Mouse (Mus musculus) cerebellum, adult (tissue): ENCODE data around the gene Arl13b.

Source experiments
- ATAC-seq: cut with Nextera tagmentation; 2 replicates; pipeline ENCODE4 v1.9.2; 2017; ENCODE audit warnings: mild to moderate bottlenecking, moderate library complexity, mixed read lengths; ENCODE audit not compliant: insufficient number of reproducible peaks, low FRiP score, low TSS enrichment

Arl13b gene

DNA sequence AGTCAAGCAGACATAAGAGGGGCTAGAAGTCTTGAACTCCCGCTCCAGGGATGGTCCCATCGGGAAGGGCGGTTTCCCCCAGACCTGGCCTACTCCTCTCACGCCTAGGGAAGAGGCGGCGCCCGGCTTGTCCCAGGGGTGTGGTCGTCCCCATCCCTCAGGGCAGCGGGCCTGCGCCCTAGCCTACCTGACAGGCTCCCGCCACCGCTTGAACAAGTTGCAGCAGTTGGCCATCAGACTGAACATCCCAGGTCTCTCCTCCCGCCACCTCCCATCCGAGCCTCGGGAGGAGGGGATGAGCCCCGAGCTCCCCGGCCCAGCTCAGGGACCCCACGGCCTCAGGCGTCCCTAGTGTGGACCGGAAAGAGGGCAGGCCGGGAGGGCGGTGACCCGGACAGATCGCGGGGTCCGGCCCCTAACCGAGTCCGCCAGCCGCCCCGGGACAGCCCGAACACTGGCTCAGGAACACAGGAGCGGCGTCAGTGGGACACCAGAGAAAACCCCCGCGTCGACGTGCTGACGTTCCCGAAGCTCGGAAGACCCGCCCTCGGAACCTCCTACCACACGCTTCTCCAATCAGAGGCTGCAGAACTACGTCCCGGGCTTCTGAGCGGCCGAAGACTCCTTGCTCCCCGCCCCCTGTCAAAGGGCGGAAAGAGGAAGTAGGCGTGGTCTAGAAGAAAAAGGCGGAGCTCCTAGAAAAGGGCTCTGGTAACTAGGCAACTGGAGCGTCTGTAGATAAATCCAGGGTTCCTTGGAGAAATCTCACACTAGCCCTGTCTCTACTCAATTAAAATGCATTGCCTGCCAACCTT lies at the start of gene Arl13b:
Gene Arl13b, minus strand, starts transcription at position 543 of the 815 bp plus-strand sequence.
- peak; percentile 99 for ATAC-seq

DNA sequence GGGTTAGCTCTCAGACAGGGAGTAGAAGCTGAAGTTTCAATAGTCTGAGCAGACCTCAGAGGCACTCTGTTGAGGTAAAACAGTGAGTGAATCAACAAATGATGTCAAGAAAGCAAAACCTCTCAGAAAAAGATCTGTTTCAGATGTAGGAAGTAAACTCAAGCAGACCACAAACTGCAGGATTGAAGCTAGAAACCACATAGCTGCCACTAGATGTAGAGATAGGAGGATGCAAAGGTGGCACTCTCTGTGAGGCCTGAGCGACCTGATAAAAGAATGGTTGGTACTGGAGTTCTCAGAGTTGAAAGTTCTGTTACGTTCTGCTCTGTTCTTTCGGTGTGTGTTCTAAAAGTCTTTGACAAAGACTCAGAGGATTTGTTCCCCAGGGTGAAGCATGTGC lies 49.0 kb upstream of the Arl13b start:
- ATAC-seq: no peak

DNA sequence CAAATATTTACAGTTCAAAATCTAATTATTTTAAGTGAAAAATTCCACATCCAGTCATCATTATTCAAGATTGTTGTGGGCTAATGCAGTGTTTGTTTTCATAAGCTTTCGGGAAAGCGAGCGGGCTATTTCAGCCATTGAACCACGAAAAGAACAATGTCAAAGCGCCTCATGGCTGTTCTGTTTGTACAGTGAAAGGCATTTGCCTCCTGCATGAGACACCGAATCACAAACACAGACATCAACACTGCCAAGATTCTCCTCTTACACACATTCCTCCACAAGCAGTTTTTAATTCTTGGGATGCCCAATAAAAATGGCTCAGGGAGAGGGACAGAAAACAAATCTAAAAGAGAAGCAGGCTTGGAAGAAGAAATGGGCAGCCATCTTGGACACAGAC lies 27.2 kb upstream of the Arl13b start:
- ATAC-seq: no peak

DNA sequence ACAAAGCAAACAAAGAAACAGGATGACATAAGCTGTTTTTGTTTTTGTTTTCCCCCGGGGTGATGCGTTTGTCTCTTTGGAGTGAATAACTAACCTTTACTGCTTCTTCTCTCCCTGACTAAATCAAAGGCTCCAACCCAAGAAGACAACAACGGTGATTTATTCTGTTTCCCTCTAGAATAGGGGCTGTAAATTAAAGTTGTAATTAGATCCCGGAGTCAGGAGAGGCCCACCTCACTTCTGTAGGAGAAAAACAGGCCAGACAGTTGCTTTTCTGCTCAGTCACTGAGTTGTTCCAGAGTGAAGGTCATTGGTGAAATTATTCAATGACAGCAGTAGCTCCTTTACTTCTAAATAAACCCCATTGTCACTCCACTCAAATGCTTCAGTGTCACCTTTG lies 26.3 kb upstream of the Arl13b start:
- no peak for ATAC-seq

DNA sequence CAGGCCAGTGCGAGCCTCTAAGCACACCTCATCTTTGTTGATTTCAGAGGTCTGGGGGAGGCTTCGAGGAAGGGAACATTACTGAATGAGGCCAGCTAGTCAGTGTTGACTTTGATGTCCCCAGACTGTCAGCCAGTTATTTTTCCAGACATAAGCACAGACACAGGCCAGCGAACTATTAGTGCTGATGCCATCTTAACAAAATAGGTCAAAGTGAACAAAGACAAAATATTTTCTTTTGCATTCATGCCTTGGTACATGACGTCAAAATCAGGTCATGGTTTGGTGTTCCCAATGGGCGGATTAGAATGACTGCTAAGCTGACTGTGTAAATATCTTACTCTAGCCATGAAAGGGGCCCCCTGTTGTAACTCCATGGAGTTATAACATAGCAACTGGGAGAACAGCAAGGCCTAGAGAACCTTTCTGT lies 25.9 kb upstream of the Arl13b start:
- ATAC-seq: no peak

DNA sequence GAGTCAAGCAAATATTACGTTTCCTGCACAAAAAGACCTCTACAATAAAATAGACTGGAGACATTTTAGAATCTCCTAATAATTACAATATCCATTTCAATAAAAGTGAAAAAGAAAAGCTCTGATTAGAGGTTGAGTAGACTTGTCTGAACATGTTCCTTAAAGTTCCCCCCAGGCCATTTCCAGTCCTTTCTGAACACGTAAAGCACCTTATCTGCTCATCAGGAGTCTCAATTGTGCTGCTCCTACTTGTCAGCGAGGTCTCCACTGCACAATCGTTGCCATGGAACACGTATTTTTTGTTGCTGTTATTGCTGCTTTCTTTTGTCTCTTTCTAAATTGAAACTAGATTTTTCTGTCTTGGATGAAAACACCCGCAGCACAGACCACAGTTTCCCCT lies 14.6 kb upstream of the Arl13b start:
- no peak for ATAC-seq

DNA sequence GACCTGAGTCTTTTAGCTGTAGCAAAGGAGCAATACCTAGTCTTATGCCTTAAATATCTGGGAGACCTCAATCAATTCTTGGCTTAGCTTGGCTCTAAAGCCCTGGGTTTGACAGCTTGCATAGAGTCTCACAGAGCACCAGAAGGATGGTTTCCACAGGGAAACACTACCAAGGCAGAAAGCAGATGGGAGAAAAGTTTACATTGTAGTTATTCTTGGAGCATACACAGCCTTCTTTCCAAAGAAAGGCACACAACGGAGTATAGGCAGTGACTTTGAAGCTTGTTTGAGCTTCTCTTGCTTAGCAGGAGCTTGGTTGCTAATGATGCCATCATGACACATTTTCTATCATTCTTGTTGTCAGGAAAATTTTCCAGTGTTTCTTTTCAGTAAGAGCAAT lies 13.3 kb upstream of the Arl13b start:
- ATAC-seq: no peak

DNA sequence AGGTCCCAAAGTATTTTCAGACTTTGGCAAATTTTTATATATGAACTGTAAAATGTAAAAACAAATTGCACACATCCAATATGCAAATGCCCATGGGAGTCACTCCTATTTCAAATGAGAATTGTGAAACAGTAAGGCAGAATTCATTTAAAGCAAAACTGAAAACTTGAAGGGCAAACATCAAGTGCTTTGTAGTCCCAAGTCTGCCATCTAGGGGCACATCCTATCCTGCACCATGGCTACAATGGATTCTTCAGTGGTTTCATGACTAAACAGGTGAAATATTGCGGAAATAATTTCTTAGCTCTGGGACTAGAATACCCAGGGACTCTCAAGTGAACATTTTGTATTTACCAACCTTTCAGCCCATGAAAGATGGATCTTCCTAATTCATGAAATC lies 11.2 kb upstream of the Arl13b start:
- no peak for ATAC-seq

DNA sequence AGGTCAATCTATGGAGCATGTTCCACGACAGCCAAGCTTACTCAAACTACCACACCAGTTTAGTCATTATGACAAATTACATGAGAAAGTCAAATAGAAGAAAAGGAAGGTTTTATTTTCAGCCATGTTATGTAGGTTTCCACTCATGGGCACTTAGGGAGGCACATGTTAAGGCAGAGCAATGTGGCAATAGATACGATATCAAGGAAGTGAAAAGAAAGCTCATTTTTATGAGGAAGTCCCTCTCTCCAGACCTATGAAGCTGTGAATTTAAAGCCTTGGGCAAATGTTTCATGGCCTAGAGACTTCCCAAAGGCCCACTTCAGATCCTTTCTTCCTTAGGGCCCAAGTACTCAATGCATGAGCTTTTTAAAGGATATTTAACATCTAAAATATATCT lies 10.7 kb upstream of the Arl13b start:
- ATAC-seq: no peak

DNA sequence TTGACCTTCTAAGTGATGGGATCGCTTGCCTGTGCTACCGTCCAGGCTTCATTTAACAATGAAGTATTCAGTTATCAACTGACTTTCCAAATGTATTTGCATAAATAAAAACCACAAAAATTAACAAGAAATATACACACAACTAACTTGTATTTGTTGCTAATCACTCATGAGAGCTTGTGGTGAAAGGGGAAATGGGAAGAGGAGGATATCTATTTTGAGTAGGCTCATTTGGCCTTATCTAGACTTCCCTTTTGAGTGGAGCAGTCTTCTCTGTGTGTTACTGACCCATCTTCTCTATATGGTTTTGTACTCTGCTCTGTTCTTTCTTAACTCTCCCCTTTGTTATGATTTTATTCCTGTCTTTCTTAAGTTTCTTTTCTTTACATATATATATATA lies 9.4 kb upstream of the Arl13b start:
- no peak for ATAC-seq

DNA sequence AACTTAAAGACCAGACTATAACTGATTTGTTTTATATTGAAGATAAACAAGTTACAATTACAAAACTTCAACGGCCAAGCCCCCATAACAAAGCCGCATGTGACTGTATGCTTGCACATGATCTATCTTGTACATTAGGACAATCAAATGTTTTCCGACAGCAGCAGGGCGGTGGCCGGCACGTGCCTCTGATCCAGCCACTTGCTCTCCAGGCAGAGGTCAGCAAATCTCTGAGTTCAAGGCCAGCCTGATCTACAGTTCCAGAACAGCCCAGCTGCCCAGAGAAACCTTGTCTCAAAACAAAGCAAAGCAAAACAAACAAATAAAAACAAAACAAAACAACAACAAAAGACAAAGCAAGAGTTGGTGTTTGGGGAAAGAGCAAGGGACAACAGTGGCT lies 8.5 kb upstream of the Arl13b start:
- no peak for ATAC-seq

DNA sequence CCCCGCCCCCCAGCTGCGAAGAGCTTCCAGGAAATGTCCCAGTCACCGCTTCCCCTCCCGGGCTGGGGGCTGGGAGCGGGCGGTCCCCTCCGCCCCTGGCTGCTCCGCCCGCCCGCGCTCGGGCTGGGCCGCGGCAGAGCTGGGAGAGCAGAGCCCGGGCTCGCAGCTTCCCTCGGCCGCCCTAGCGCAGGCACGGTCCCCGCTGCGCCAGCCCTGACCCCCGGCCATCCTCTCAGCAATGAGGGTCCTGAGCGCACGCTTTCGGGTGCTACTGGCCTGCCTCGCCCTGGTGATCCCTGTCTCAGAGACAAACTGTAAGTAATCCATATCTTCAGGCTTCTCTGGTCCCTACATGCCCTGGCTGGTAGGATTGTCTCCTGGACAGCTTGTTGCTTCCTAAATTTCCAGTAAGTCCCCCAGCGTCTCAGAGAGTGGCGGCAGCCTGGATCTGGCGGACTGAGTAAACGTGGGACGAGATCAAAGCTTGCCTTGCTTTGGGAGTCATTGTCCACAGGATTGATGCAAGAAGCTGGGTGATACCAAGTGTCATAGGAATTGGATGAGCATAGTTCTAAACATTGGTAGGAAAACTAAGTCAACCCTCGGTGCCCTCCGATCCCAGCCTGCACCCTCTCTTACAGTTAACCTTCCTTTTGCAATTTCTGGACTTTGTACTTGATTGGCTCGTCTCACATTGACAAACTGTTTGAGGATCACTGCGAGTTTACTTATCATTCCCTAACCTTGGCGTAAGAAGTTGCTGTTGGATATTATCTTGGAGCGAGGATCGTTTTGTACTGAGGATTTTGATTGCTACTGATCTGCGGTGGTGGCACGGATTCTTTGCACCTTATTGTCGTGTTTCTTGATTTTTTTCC lies 7.6 kb upstream of the Arl13b start, which contains the start of gene Pros1:
Gene Pros1, plus strand, starts transcription at position 117 of the 878 bp plus-strand sequence.
- peak; percentile 80 for ATAC-seq

DNA sequence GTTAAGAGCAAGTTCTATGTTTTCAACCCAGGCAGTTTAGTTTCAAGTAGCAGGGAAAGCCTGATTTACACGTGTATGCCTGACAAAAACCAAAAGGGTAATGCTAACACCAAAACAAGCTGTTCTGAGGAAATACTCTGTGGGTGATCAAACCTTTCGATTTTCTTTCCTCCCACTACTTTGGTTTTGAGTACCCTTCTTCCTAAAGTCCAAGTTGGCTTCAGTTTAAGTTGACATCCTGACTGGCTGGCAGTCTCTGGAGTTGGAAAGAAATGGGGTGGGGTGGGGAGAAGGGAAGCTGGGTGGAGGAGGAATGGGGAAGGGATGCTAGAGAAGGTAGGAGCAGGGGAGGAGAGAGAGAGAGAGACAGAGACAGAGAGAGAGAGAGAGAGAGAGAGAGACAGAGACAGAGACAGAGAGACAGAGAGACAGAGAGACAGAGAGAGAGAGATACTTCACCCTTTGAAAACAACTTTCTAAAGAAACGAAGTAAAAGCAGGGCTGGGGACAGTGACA lies 6.8 kb upstream of the Arl13b start:
- no peak for ATAC-seq

DNA sequence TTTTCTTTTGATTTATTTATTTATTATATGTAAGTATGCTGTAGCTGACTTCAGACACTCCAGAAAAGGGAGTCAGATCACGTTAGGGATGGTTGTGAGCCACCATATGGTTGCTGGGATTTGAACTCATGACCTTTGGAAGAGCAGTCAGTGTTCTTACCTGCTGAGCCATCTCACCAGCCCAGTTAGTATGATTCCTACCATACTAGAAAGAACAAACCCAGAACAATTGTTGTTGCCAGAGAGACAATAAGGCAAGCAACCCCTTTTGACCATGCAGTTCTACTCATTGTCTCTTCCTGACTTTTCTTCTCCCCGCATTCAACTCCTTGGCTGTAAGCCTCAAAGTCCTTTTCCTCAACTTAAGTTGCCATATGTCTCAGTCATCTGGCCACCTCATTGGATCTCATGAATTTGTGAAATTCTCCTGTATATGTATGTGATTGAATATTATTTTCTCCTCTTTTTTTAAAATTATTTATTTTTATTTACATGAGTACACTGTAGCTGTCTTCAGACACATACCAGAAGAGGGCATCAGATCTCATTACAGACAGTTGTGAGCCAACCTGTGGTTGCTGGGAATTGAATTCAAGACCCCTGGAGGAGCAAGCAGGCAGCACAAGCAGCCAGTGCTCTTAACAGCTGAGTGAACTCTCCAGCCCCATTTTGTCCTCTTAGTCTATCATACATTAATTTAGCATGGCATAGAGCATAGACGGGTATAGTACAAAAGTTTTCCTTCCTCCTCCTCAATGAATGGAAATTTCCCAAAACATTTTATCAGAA lies 5.8 kb upstream of the Arl13b start:
- no peak for ATAC-seq

DNA sequence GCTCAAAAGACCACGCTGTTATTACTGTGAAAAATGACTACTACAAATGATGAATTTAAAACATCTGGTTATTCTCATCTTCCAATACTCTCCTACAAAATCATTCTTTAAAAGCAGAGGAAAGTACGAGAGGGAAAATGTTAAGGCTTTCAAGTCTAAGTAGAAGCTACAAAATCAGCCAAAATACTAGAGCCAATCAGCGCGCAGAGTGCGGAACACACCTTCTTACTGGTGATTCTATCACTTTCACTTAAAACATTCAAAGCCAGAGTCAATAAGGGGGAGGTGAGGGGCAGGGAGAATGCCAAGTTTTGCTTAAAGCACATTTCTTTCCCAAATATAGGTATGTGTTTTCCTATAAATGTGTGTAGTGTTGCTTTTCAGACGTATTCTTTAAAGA lies 1.5 kb downstream of the Arl13b start:
- ATAC-seq: no peak

DNA sequence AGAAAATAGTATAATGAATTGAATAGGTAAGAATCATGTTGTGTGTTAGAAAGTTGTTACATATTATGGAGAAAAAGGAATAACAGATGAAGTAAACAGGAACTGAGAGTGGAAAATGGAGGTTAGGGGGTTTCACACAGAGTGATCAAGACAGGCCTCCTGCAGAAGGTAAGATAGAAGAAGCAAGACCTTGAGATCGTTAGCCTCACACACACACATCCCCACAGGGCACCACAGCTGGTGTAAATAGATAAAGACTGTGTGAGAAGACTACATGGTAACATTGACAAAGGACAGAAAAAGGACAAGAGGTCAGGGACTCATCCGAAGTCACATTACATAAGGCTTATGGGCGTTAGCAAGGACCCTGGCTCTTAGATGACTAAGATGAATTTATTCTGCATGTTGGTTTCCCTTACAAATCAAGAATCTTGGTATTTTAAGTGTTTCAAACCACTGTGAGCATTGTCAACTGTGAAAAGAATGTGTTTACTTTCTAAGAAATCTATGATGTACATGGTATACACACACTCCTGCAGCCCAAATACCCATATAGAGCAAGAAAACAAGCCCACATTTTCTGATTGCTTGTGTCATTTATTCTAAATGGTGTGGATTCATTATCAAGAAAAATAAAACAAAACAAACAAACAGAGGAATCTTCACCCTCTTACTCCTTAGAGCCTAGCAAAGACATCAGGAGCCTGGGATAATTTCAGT lies 12.7 kb downstream of the Arl13b start:
- ATAC-seq: no peak

DNA sequence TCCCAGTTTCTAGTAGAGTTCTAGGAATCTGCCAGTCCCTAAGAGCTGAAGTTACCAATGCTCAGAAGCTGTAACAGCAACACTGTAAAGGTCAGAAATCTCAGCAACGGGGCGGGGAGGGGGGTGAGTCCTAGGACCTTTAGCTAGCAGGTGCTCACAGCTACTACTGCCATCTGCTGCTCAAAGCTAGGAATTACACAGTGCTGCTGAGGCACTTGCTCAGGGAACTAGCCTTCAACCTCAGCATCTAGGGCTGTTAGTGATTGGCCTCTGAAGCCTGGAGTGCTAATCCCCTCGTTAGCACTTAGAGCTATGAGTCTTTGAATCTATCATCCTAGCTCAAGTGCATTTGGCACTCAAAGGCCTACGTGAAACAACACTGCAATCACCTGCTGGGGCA lies 14.4 kb downstream of the Arl13b start:
- peak; percentile 73 for ATAC-seq

DNA sequence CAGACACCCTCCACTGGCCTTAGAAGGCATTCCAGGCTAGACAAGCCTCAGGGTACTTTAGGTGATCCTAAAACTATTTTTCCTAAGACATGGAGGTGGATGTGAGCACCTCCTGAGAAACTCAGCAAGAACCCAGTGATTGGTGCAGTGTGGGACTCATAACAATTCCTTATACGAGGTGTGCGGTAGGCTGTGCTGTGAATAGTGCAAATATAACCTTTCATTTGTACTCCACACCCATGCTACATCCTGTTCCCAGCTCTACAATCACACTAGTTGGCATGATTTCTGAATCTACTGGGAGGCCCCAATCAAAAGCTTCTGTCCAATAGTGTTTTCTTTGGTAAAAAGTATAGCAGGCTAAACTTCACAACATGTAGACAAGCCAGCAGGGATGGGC lies 14.8 kb downstream of the Arl13b start:
- no peak; the same call in 1 of the 2 replicates for ATAC-seq

DNA sequence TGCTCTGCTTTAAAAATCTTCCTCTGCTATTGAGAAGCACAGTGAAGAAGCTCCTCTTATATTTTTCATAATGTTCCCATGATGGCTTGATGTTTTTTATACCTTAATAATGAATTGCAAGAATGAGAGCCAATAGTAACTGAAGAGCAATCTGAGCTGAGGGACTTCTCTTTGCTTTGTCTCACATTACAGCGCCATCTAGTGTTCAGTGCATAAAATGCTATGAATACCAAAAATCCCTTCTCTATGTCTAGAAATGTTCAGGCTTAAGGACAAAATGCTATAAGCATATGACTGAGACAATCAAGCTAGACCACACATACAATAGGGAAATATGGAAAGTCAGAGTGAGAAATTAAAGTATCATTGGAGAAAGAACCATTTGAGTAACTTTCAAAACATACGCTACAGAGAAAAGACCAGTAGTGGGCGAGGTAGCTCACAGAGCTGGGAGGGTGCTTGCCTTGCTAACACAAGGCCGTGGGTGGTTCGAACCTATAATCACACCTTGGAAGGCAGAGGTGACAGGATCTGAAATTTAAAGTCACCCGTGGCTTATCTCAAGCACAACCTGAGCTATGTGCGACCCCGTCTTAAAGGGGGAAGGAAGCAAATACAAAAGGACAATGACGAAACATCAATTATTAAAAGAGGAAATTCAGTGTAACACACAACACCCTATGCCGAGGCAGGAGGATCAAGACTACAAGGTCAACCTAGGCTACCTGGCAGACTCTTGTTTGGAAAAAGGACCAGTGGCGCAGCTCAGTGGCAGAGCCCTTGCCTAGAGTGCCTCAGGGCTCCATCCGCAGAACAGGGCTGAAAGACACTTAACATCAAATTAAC lies 20.5 kb downstream of the Arl13b start:
- peak; percentile 56; the same call in 1 of the 2 replicates for ATAC-seq
